Mouse (Mus musculus): ENCODE results near the gene Olfr1137. TPM values are rescaled to one million over a fixed set of nuclear protein-coding genes. Genes with fewer than 3 reads are reported as not detected.

Gene Olfr1137
- total RNA-seq (2021) = not detected
- long read RNA-seq, experiment 1 = 0 reads
- long read RNA-seq, experiment 2 = 0 reads

- intact Hi-C loops (cut with DNase I) = no loop called here
- DNase-seq = no peak
Measured at GRCm38 (mm10) chr2:87713079-87713478, at the start of gene Olfr1137. TSS of gene Olfr1137 (minus strand) at chr2:87713179.

GRCm38 (mm10) chr2:87753891-87754290, 40.9 kb upstream of the Olfr1137 start, which contains the start of gene Olfr1141:
TSS of gene Olfr1141 (minus strand) at chr2:87753991.
- intact Hi-C loops (cut with DNase I) = no loop called here
- DNase-seq = no peak

GRCm38 (mm10) chr2:87743452-87743851, 30.5 kb upstream of the Olfr1137 start, which contains the start of gene Olfr1140:
TSS of gene Olfr1140 (plus strand) at chr2:87743752.
- DNase-seq = no peak
- intact Hi-C loops (cut with DNase I) = no loop called here

- no peak for DNase-seq
- intact Hi-C loops (cut with DNase I) = no loop called here
Measured at GRCm38 (mm10) chr2:87739878-87740277, 26.9 kb upstream of the Olfr1137 start, which contains the start of gene Olfr1138. TSS of gene Olfr1138 (minus strand) at chr2:87739978.

GRCm38 (mm10) chr2:87693847-87694246, 19.1 kb downstream of the Olfr1137 start, which contains the start of gene Olfr1136:
TSS of gene Olfr1136 (minus strand) at chr2:87693947.
- intact Hi-C loops (cut with DNase I) = no loop called here
- DNase-seq = no peak

- no peak for DNase-seq
- intact Hi-C loops (cut with DNase I) = no loop called here
Measured at GRCm38 (mm10) chr2:87673564-87673963, 39.4 kb downstream of the Olfr1137 start, which contains the start of gene Olfr1135. TSS of gene Olfr1135 (minus strand) at chr2:87673664.

Other genes with a start within 250 kb of the Olfr1137 start
- not detected for gene Pramel7, start 216.1 kb downstream of the Olfr1137 start, total RNA-seq (2021)
- not detected for gene Pramel6, start 206.6 kb downstream of the Olfr1137 start, total RNA-seq (2021)
- gene Olfr153, start 181.4 kb downstream of the Olfr1137 start, total RNA-seq (2021) = not detected
- not detected for gene Olfr1128, start 167.6 kb downstream of the Olfr1137 start, total RNA-seq (2021)
- not detected for gene Olfr1129, start 139.3 kb downstream of the Olfr1137 start, total RNA-seq (2021)
- gene Olfr1130, start 107.0 kb downstream of the Olfr1137 start, total RNA-seq (2021) = not detected
- gene Olfr1131, start 86.1 kb downstream of the Olfr1137 start, total RNA-seq (2021) = not detected
- gene Olfr1132, start 75.6 kb downstream of the Olfr1137 start, total RNA-seq (2021) = not detected
- not detected for gene Olfr1133, start 65.8 kb downstream of the Olfr1137 start, total RNA-seq (2021)
- not detected for gene Olfr1134, start 54.7 kb downstream of the Olfr1137 start, total RNA-seq (2021)
- gene Olfr1135, start 39.5 kb downstream of the Olfr1137 start, total RNA-seq (2021) = not detected
- not detected for gene Olfr1136, start 19.2 kb downstream of the Olfr1137 start, total RNA-seq (2021)
- not detected for gene Olfr1138, start 26.8 kb upstream of the Olfr1137 start, total RNA-seq (2021)
- not detected for gene Olfr1140, start 30.6 kb upstream of the Olfr1137 start, total RNA-seq (2021)
- gene Olfr1141, start 40.8 kb upstream of the Olfr1137 start, total RNA-seq (2021) = not detected
- not detected for gene Olfr152, start 66.3 kb upstream of the Olfr1137 start, total RNA-seq (2021)
- gene Olfr1143, start 87.4 kb upstream of the Olfr1137 start, total RNA-seq (2021) = not detected
- gene Olfr1145, start 96.6 kb upstream of the Olfr1137 start, total RNA-seq (2021) = not detected
- not detected for gene Olfr1148, start 117.4 kb upstream of the Olfr1137 start, total RNA-seq (2021)
- not detected for gene Olfr1150-ps1, start 130.8 kb upstream of the Olfr1137 start, total RNA-seq (2021)
- not detected for gene Olfr1151, start 142.7 kb upstream of the Olfr1137 start, total RNA-seq (2021)
- gene Olfr1152, start 153.3 kb upstream of the Olfr1137 start, total RNA-seq (2021) = not detected
- gene Olfr1153, start 181.8 kb upstream of the Olfr1137 start, total RNA-seq (2021) = not detected
- not detected for gene Olfr1154, start 192.0 kb upstream of the Olfr1137 start, total RNA-seq (2021)
- gene Olfr1155, start 232.0 kb upstream of the Olfr1137 start, total RNA-seq (2021) = not detected
- not detected for gene Olfr1156, start 239.9 kb upstream of the Olfr1137 start, total RNA-seq (2021)